Mouse (Mus musculus): ENCODE results near the gene Qrfp.

The Qrfp gene

DNA sequence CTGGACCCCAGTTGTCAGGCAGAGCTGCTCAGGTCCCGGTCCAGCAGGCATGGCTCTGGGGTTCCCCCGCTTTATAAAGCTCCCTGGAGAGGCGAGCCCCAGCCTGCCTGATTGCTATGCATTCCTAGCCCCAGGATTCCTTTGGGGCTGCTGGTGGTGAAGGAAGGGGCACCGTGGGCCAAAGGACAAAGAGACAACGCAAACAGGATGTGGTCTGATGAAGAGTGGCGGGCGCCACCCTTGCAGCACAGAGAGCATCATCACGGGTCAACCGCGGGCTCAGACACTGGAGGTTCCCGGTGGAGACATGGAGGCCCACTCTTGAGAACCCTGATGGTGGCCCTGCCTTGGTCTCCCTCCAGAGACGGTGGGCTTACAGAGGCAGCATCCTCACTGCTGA is at the start of gene Qrfp:
Qrfp (minus strand) TSS at position 137 of the 400 bp plus-strand sequence.
- DNase-seq (ENCODE audit: low spot score), result no peak

DNA sequence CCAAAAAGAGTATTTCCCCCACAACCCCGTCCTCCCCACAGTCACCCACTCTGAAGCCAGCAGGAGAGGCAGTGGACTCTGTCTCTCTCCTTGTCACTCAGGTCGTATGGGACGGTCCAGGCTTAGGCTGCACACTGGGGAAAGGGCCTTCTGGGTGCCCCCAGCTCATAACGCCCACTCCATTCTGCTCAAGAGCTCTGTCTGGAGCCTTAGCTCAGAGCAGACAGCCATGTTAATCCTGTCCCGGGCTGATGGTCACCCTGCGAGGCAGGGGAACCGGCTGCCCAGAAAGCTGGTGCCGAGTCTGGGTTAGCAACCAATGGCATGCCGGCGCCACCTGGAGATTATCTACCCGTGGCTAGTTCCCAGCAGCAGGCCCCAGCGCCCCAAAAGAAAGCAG is 48.1 kb upstream of the Qrfp start:
- no peak for DNase-seq (ENCODE audit: low spot score)

DNA sequence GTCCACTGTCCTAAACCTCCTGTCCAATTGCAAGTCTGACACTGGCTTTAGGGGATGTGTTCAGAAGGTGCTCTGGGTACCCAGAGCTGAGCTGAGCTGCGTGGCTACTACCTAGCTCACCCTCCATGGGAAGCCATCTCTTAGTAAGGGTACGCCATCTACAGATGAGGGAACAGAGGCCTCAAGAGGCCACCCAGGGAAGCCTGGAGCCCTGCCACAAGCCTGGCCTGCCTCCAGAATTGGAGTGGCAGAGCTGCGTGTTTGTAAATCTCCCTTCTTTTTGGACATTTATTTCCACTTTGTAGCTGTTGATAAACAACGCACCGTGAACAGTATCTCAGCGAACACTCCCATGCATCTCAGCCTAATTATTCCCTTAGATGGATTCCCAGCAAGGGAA is 46.8 kb upstream of the Qrfp start:
- DNase-seq (ENCODE audit: low spot score), result no peak

DNA sequence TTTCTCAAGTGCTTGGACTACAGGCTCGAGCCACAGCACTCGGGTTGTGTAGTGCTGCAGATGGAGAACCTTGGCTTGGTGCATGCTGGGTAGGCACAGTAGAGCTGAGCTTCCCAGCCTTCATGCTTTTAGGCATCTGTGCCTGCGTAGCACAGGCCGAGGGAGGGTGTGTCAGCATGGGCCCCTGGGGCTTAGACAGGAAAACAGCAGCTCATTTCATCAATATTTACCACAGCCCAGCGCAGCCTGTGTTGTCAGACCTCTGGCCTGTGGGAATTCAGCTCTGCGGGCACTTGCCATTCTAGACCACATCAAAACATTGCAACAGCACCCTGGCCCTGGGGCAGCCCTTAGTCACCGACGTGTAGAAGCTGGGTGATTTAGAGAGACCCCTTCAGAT is 45.6 kb upstream of the Qrfp start:
- DNase-seq (ENCODE audit: low spot score), result no peak

DNA sequence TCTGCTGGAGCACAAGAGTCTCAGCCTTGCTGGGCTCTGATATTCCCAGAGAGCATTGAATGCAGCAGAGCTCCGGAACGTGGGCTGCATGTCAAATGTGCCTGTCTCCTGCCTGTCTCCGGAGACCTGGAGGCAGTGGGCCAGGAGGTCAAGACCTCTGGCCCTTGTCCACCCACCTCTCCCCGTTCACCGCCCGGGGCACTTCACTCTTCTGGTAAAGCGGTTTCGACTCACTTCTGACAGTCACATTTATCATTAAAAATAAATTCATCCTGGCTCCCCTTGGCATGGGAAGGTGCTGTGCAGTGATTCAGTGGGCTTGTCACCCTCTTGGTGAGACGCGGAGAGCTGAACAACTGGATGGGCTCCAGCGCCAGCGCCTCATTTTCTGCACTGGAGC is 39.8 kb upstream of the Qrfp start:
- DNase-seq (ENCODE audit: low spot score), result no peak

DNA sequence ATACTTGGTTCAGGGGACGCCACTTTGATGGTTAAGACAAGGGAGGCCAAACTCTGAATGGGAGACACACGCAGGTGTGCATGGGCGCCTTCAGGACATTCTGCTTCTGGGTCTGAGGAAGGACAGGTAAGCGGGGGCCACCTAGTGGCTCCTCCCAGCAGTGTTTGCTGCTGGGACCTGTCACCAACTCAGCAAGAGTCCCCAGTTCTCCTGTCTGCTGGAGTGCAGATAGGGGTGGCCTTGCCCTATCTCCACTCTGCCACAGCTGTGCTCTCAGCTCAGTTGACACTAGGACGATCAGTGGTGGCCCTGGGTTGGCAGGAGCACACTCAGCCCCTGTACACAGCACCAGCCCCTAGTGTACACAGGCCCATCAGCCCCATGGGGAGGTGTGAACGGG is 37.5 kb upstream of the Qrfp start:
- DNase-seq (ENCODE audit: low spot score), result peak; percentile 30

DNA sequence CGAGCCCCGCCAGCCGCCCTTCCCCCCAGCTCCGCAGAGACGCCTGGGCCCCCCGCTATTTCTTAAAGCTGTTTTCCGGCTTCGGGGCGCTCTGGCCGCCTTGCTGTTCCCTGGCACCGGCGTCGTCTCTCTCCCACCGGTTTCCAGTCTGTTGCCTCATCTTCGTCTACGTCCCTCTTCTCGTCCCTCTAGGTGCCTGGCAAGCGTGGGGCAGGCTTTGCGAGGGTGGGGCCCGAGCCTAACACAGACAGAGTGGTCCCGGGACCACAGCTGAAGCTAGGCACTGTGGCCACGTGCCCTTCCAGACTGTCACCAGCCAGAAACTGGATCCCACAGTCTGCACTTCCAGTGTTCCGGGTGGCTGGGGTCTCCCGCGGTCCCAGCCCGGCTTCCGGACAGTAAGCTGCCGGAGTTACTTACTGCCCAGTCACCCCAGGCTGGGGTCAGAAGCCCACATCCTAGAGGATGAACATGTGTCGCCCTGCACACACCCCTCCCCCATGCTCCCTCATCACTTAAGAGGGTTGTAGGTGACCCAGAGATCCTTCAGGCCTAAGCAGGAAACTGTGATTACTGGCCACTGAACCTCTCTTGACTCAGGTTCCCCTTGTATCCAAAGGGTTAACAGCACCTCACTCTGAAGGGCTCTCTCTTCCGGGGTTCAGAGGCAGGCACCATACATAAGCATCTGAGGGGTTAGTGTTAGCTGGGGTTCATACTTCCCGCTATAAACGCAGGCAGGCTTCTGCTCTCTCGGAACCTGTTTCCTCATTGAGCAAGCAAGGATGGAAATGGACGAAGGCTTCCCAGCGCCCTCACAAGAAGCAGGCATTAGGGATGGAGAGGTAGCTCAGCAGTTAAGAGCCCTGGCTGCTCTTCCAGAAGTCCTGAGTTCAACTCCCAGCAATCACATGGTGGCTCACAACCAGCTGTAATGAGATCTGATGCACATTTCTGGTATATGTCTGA is 36.6 kb upstream of the Qrfp start:
- DNase-seq (ENCODE audit: low spot score), result no peak

DNA sequence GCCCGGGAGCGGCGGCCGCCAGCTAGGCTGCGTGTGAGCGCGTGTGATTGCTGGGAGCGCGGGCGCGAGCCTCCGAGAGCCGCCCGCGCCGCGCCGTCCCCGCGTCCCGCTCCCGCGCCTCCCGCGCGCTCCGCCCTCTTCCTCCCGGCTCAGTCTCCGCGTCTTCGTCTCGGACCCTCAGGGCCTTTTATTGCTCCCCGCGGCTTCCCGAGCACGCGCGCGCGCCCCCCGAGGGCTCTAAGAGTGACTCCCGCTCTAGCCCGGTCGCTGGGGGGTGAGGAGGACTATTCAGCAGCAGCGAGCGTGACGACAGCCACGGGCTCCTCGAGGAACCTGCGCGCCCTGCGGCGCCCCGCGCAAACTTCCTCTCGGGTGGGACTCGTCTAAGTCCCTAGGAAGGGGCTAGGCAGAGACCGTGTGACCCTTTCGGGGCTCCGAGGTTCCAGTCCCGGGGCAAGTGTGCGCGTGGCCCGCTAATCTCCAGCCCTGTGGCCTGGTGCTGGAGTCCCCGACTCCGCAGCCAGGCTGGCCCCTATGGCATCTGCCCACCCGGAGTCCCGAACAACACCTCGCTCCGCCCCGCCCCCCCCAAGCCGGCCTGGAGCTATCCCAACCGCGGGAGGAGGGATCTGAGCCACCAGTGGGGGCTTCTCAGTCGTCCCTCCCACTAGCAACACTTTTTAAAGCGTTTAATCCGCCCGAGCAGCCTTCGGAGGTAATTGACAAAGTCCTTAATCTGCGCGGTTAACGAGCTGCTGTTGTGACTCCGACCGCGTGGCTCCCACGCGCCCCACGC is 35.7 kb upstream of the Qrfp start, which contains the start of gene Fibcd1:
Fibcd1 (minus strand) TSS at position 110 of the 796 bp plus-strand sequence.
- DNase-seq (ENCODE audit: low spot score), result no peak

DNA sequence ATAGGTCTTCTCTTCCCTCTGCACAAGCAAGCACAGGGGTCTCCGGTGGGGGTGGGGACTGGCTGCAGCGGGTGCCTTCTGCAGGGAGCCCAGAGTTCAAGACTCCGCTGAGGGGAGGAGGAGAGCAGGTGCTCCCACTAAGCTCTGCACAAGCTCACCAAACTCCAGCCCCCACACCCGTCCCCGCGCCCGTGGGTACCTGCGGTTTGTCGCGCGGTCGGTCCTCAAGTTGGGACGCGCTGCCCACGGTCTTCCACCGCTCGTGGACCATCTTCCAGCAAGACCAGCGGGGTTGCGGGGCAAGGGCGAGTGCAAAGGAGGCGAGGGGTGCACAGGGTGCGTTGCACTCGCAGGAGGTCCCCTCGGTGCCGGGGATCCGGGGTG is 35.1 kb upstream of the Qrfp start:
- no peak for DNase-seq (ENCODE audit: low spot score)

DNA sequence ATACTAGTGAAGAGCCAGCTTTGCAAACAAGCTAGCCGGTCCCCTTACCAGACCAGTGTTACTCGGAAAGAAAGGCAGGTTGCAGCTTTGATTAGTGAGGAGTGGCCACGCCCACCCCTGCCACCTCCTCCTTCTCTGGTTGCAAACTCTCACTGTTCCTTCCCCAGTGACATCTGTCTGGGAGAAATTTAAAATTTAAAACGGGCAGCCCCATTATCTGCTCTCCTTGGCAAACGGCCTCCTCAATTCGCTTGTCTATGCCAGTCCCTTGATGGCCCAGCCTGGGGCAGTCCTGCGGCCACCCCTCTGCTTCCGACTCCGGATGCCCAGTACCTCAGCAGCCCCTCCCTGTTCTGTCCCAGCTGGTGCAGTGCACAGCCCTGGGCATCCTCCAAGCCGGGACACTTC is 34.4 kb upstream of the Qrfp start:
- no peak for DNase-seq (ENCODE audit: low spot score)

DNA sequence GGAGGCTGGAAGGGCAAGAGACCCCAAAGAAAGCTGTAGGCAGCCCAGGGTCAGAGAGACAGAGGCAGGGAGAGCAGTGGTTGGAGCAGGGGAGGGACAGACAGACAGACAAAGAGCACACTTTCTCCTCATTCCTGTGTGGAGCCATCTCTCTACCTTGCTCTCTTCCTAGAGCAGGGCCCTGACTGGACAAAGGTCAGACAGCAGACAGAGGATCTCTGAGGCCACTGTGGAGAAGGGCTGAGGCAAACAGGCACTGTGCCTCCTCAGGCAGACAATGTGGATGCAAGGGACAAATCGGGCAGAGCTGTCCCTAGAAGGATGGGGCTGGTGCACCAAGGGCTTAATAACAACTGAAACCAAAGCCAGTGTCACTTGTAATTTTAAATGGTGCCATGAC is 28.5 kb upstream of the Qrfp start:
- peak; percentile 31 for DNase-seq (ENCODE audit: low spot score)

DNA sequence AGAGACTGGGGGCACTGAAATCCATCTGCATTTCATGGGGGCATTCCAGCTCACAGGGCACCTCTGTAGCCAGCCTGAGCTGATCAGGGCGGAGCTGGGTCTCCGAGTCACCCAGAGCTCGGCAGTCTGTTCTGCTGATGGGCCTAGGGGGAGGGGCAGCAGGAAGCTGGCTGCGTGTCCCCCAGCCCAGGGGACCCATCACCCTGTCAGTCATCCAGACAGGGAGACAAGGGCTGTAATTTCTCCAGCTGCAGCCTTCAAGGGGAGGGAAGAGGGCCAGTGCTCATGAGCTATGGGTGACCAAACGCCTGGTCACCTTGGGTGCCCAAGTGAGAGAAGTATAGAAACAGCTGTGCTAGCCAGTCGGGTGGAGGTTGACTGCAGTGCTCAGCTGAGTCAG is 26.6 kb upstream of the Qrfp start:
- no peak for DNase-seq (ENCODE audit: low spot score)

DNA sequence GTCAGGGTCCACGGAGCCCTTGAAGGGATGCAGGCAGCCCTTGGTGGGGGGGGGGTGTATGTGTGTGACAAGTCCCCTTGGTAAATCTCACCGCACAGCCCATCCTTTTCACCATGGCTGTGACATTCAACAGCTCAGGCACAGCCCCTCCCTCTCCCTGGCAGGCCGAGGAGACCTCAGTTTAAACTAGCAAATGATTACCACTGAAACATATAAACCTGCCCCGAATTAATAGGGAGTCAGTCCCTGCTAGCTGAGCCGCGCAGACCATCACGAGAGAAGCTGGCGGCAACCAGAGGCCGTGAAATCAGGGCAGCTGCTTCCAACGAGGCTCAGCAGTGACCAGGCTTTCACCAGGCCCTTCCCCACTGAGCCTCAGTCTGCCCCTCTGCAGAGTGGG is 25.7 kb upstream of the Qrfp start:
- DNase-seq (ENCODE audit: low spot score), result no peak

DNA sequence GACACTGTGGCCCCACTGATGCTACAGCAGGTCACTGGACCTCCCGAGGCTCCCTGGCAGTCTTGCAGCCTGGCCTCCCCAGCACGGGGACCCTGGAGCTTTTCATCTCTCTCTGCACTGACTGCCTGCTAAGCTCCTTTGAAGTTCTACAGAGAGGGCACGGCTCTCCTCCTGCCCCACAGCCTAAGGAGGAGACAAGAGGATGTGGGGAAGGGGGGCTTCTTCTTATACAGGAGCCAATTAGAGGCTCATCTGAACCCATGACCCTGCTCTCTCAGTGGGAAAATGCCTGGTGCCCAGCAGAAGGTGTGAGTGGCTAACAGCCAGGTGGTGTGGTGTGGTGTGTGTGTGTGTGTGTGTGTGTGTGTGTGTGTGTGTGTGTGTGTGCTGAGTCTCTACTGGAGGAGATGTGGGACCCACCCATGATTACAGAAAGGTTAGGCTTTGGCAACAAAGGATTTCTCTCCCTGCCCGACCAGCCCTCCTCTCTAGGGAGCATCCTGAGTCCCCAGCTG is 18.0 kb upstream of the Qrfp start:
- DNase-seq (ENCODE audit: low spot score), result no peak

DNA sequence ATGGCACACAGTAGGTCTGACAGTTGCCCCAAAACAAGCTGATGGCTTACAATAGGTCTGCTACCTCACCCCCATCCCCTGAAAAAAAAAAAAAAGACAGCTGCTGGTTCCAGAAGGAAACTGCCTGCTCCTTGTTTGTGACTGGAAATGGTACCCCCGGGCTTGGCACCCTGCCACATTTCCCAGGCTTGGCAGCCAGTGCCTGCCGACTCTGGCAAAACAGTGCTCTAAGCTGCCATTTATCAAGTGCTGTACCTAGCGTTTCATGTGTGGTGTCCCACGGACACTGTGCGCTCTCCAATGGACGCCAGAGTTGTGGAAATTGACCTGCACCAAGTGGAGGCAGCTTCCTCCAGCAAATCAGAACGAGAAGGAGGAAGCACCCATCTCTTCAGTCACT is 17.5 kb upstream of the Qrfp start:
- DNase-seq (ENCODE audit: low spot score), result no peak

DNA sequence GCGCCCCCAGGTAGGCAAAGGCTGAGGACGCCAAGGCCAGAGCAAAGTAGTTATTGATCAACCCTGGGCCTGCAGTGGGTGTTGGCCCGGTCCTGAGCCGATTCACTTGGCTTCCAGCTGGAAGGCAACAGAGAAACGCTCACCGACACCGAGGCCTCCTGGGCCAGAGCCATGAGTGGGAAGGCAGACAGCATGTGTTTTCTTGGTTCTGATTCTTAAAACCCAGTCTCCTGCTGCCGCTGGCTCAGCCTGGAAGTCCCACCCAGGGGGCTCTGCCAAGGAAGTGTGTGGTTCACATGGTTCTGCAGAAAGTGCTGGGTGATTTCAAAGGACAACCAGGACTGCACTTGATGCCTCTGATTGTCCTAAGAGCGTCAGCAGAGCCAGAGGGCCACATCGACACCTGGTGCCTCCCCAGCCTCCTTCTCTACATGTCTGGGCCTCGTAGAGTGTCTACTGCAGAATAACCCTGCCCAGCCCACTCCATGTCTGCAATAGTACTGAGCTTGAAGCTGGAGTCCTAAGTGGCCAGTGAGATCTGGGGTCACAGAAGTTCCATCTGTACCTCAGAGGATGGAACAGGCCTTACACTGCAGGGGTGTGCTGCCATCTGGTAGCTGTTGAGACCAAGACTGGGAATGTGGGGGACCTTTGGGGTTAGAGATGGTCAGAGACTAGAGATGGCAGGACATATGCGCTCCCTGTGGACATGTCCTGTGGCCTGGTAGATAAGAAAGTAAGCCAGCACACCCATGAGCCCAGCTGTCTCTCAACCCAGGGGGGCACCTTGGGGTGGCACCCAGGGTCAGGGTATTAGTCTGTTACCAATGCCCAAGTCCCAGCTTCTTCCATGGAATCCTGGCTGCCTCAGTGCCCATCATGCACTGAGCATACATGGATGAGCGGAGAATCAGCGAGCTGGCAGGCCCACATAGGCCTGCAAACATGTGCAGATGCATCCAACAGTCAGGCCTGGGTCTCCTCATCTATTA is 16.0 kb upstream of the Qrfp start:
- no peak for DNase-seq (ENCODE audit: low spot score)

DNA sequence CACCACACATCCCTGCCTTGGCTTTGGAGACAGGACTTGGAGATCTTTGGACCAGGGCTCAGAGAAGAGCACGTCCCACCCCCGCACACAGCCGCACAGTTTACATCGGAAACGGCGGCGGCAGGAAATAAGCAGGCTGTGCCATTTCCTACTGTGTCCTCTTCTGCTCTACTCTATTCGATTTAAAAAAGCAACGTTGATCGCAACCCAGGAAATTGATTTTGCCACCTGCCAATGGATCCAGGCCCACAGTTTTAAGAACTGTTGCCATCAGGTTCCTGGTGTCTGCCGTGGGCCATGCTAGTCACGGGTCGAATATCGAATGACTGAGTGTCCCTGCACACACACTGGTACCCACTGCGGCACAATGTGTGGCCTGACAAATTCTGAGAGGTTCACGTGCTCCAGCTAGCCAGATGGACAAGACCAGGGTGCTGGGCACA is 15.1 kb upstream of the Qrfp start:
- DNase-seq (ENCODE audit: low spot score), result no peak

DNA sequence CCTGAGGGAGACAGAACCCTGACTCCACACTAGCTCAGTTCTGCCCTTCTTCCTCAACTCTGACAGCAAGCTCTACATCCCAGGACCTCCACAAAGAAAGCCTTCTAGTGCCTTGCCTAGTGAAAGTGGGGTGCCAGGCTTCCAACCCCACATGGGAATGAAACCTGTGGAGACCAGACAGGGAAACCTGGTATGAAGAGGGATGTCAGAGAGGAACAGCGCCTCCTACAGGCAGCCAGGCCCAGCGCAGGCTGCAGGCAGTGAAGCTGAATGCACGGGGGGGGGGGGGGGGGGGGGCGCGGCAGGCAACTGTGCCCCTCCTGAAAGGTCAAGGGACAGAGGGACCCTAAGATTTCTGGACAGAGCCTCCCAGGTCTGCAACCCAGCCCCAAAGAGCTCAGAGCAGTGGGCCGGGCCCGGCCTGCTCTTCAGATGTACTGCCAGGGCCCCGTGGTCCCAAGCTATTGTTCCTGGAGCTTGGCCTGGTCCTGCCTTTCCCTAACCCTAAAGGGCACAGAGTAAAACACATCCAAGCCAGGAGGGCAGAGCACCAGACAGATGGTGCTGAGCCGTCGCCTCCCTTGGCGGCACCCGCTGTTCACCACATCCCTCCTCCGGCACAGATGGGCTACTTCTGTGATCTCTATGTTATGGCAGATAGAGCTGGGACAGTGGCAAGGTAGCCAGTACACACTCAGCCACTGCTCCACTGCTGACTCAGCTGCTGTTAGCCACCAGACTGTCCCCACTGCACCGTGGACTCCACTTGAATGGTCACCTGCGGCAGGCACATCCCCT is 13.8 kb upstream of the Qrfp start:
- DNase-seq (ENCODE audit: low spot score), result no peak

DNA sequence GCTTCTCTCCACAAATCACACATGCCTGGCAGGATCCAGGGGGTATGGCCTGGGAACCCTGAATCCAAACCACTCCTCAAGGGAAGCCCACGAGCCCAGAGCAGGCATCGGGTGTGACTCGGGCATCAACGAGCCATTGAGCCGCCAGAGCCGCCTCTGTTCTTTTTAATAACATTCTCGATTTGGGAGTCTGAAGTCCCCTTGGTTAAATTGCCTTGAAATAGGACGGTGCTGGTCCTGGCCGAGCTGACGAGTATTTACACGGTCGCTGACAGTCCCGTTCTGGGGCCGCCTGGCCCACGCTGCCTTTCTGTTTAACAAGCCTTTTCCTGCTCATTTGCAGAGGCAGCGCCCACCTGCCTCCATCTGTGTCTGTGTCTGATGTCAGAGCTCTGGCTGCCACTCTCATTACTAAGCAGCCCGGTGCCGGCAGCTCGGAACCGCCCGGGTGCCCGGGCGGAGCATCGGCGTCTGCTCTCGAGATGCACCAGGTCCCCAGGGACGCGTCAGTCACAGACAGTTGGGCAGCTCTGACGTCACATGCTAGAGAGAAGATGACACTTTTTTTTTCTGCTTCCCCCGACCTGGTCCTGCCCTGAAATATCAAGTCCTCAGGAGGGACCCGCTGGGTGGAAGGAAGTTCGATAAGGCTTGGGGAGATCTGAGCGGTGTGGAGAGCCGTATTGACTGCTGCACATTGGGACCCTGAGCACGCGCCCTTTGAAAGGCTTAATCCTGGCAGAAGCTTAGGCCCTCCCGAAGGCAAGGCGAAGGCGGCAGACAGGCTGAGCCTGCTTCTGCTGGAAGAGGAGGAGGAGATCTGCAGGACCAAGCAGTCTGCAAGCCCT is 12.4 kb upstream of the Qrfp start:
- DNase-seq (ENCODE audit: low spot score), result no peak

DNA sequence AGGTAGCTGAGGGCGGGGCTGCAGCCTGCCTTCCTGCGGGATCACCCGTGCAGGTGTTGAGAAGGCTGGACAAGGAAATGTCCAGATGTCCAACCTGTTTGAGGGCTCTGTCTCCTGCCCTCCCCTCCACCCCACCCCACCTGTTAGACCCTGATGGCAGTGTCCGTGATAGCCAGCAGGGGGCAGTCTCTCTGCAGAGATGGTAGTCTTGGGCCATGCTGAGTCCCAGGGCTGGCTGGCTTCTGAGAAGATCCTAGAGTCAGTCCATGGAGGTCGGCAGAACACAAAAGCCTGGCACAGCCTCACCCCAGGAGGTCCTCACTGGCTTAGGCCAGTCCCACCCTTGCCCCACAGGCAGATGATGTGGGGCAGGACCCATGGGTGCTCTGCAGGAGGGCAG is 5.0 kb upstream of the Qrfp start:
- peak; percentile 48 for DNase-seq (ENCODE audit: low spot score)

All from yolk sac, embryonic 10.5 days (tissue).